9 mouse cellular contexts compared by ENCODE assay signal in genomic region chr2:77506308-77506707, GRCm38 (mm10).
DNase-seq lines count a peak whose midpoint lies in the region; ATAC-seq and TF ChIP-seq lines count a peak whose summit lies in the region.
"Had no signal": no experiment of that assay in that cellular context is flagged by ENCODE, and none has a peak within 500 bp of the region (broad histone marks: within the 10 kb centered on the region; RNA-seq: fewer than 3 reads in every experiment).

No protein-coding gene starts in this region.

- no peaks in the 10 kb centered on the region; the same call in 1 of the 2 replicates for H3K4me1 ChIP-seq in heart, embryonic 11.5 days (ENCODE audit: control insufficient read depth, insufficient read depth, low read length)
- H3K4me1 ChIP-seq in forebrain, embryonic 16.5 days (replicated peaks; ENCODE audit: control insufficient read depth, insufficient read depth, low read length), result peaks cover 6% of the 10 kb centered on the region
- peaks cover 21 to 35% of the 10 kb centered on the region in 2 experiments for H3K4me1 ChIP-seq in liver, embryonic 14.5 days (replicated peaks; ENCODE audit: control insufficient read depth in 2 of 2, insufficient read depth in 2 of 2, low read length in 1 of 2)

- TF ChIP-seq EP300 in liver, embryonic 14.5 days (IDR thresholded peaks at IDR 0.05; ENCODE audit: low read depth), result no peak

- H3K9me3 ChIP-seq in heart, embryonic 11.5 days (replicated peaks; ENCODE audit: control insufficient read depth, low read length), result no peaks in the 10 kb centered on the region
- no peaks in the 10 kb centered on the region for H3K9me3 ChIP-seq in forebrain, embryonic 16.5 days (ENCODE audit: control insufficient read depth, low read length)
- no peaks in the 10 kb centered on the region for H3K9me3 ChIP-seq in liver, embryonic 14.5 days (ENCODE audit: control insufficient read depth, low read length)

- H3K36me3 ChIP-seq in heart, embryonic 11.5 days (ENCODE audit: control insufficient read depth, insufficient read depth, low read length), result no peaks in the 10 kb centered on the region
- no peaks in the 10 kb centered on the region for H3K36me3 ChIP-seq in forebrain, embryonic 16.5 days (ENCODE audit: control insufficient read depth, insufficient read depth)
- H3K36me3 ChIP-seq in liver, embryonic 14.5 days (replicated peaks; ENCODE audit: control insufficient read depth, insufficient read depth, low read depth), result no peaks in the 10 kb centered on the region

- no peak overlapping the region for H3K27ac ChIP-seq in heart, embryonic 11.5 days (ENCODE audit: low read depth, low read length)
- H3K27ac ChIP-seq in forebrain, embryonic 16.5 days (ENCODE audit: low read length), result no peak overlapping the region
- H3K27ac ChIP-seq in liver, embryonic 14.5 days, result no peak overlapping the region; the same call in 1 of the 2 replicates

- no peak for TF ChIP-seq CTCF in liver, embryonic 14.5 days (IDR thresholded peaks at IDR 0.05; ENCODE audit: low read depth)

- H3K27me3 ChIP-seq in heart, embryonic 11.5 days (ENCODE audit: control insufficient read depth, insufficient read depth, low read length), result no peaks in the 10 kb centered on the region
- H3K27me3 ChIP-seq in forebrain, embryonic 16.5 days (replicated peaks; ENCODE audit: control insufficient read depth, insufficient read depth, low read length), result no peaks in the 10 kb centered on the region
- no peaks in the 10 kb centered on the region for H3K27me3 ChIP-seq in liver, embryonic 14.5 days (ENCODE audit: control insufficient read depth, insufficient read depth, low read length)

- peak overlapping the region; percentile 14; the same call in 1 of the 2 replicates for H3K4me3 ChIP-seq in heart, embryonic 11.5 days (ENCODE audit: low read depth, low read length)
- H3K4me3 ChIP-seq in forebrain, embryonic 16.5 days (replicated peaks; ENCODE audit: low read length), result peak overlapping the region; percentile 14; the same call in 1 of the 2 replicates
- H3K4me3 ChIP-seq in liver, embryonic 14.5 days (ENCODE audit: insufficient read depth in 1 of 2, low read depth in 2 of 2, low read length in 2 of 2), result peak overlapping the region in 1 of 2 experiments; percentile 18; a peak in 1 of 4 replicates

- ATAC-seq in heart, embryonic 11.5 days (replicated peaks; ENCODE audit: insufficient number of reproducible peaks, low FRiP score, low TSS enrichment), result no peak
- ATAC-seq in forebrain, embryonic 16.5 days, result peak; percentile 60; the same call in 1 of the 2 replicates
- ATAC-seq in liver, embryonic 14.5 days (ENCODE audit: insufficient read depth), result peak; percentile 55

- WGBS in heart, embryonic 11.5 days (ENCODE audit: insufficient replicate concordance), result 8% methylated on average over 7 of the region's 7 CpGs
- 4% methylated on average over 7 of the region's 7 CpGs for WGBS in forebrain, embryonic 16.5 days
- WGBS in liver, embryonic 14.5 days (ENCODE audit: insufficient replicate concordance), result 7% methylated on average over 7 of the region's 7 CpGs

- DNase-seq in heart, postnatal 4 days, result no peak
- DNase-seq in ES-CJ7 (ENCODE audit: low read depth, low spot score), result peak; percentile 83
- DNase-seq in liver, embryonic 14.5 days (ENCODE audit: low read depth in 3 of 3, low spot score in 3 of 3), result no peak
- no peak for DNase-seq in urinary bladder, adult 2 months (ENCODE audit: low spot score)
- no peak for DNase-seq in thymus, postnatal 14 days
- no peak for DNase-seq in layer of hippocampus, adult 11-12 months (ENCODE audit: low spot score)
- DNase-seq: right cerebral cortex, postnatal 25 days had no signal

- peak overlapping the region; percentile 57 for H3K4me2 ChIP-seq in heart, embryonic 11.5 days
- peak overlapping the region; percentile 39 for H3K4me2 ChIP-seq in forebrain, embryonic 16.5 days (ENCODE audit: low read length)
- peak overlapping the region; percentile 52 for H3K4me2 ChIP-seq in liver, embryonic 14.5 days (ENCODE audit: low read depth)

- no peak overlapping the region for H3K9ac ChIP-seq in heart, embryonic 11.5 days (ENCODE audit: low read depth, low read length)
- no peak overlapping the region for H3K9ac ChIP-seq in forebrain, embryonic 16.5 days (replicated peaks; ENCODE audit: low read depth, low read length)
- H3K9ac ChIP-seq in liver, embryonic 14.5 days (replicated peaks), result no peak overlapping the region
